Mouse (Mus musculus) liver, adult 2 months (tissue): ENCODE data around the gene Tmem123. TPM values are rescaled to one million over a fixed set of nuclear protein-coding genes. Genes with fewer than 3 reads are reported as not detected.

Experiments
- DNase-seq: peaks from one replicate; pipeline ENCODE4 v3.0.0-alpha.2; 2011; ENCODE audit warnings: low read depth, low spot score; ENCODE audit errors: extremely low read depth
- H3K27ac ChIP-seq: fragments of 200-500 bp; replicated peaks from 2 replicates; pipeline ENCODE4 v1.5.1; 2012; ENCODE audit warnings: low read depth, mild to moderate bottlenecking, control low read depth, inconsistent platforms, low read length; ENCODE audit not compliant: insufficient read depth
- H3K27me3 ChIP-seq: fragments of 200-500 bp; 2 replicates; pipeline ENCODE4 v1.6.1; 2012; ENCODE audit warnings: mild to moderate bottlenecking, moderate library complexity, low read length, inconsistent platforms; ENCODE audit not compliant: control insufficient read depth, insufficient read depth
- H3K36me3 ChIP-seq: fragments of 200-500 bp; 2 replicates; pipeline ENCODE4 v1.6.1; 2012; ENCODE audit warnings: low read length, inconsistent platforms; ENCODE audit not compliant: control insufficient read depth, insufficient read depth
- H3K4me1 ChIP-seq: fragments of 200-500 bp; 2 replicates; pipeline ENCODE4 v1.6.1; 2011; ENCODE audit warnings: low read length; ENCODE audit not compliant: control insufficient read depth, insufficient read depth
- H3K4me3 ChIP-seq: fragments of 200-500 bp; 2 replicates; pipeline ENCODE4 v1.5.1; 2011; ENCODE audit warnings: low read depth, mild to moderate bottlenecking, control low read depth, low read length, moderate library complexity; ENCODE audit not compliant: insufficient read depth
- H3K79me2 ChIP-seq: fragments of 200-500 bp; 2 replicates; pipeline ENCODE4 v1.6.1; 2012; ENCODE audit warnings: inconsistent platforms, mild to moderate bottlenecking, low read length, moderate library complexity; ENCODE audit not compliant: control insufficient read depth, insufficient read depth
- H3K9ac ChIP-seq: fragments of 200-500 bp; 2 replicates; pipeline ENCODE4 v1.6.1; 2012; ENCODE audit warnings: low read depth, mild to moderate bottlenecking, control low read depth, inconsistent platforms, low read length
- CTCF ChIP-seq: fragments of 200-500 bp; IDR thresholded peaks from 2 replicates; pipeline ENCODE4 v1.5.1; 2011; ENCODE audit warnings: low read depth, low read length, control low read depth
- POLR2A ChIP-seq: fragments of 200-500 bp; IDR thresholded peaks from 2 replicates; pipeline ENCODE4 v1.6.1; 2011; ENCODE audit warnings: low read length, control low read depth; ENCODE audit not compliant: insufficient read depth; ENCODE audit errors: extremely low read depth
- WGBS: fragments of 180-500 bp; shearing (Covaris S2); methylation state at CpG from one replicate; pipeline ENCODE4 v1.1.7; 2018; 5-methylcytosine and 5-hydroxymethylcytosine counted together
- polyA plus RNA-seq: library from polyadenylated mRNA; depleted of rRNA; stranded (reverse); fragments of >200 nt; gene quantifications from 2 replicates; pipeline ENCODE4 v1.2.3, GENCODE M21; 2012
- total RNA-seq: library from RNA; depleted of rRNA; stranded (reverse); fragments of >200 nt; gene quantifications from 2 replicates; pipeline ENCODE4 v1.2.3, GENCODE M21; 2014

Tmem123 gene
- total and polyA plus RNA-seq, 2 experiments = 15.8 to 26.9 TPM

DNA sequence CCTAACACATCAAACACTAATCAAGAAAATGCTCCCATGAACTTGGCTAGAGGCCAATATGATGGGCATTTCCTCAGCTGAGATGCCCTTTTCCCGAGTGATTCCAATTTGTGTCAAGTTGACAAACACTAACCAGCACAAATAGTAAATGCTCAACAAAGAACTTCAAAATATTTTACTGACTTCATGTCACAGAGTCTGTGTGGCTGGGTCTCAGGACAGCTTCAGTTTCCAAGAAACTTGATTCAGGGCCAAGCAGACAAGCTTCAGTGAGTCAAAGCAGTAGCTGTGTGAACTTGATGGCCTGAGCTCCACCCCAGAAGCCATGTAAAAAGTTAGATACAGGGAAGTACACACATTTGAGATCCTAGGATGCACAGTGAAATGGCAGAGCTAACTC lies 19.7 kb upstream of the Tmem123 start:
- Histone ChIP-seq H3K4me3 (no peak overlapping the region), H3K79me2 (no peaks in the 10 kb centered on the region), H3K27me3 (no peaks in the 10 kb centered on the region), H3K9ac (no peak overlapping the region), H3K36me3 (no peaks in the 10 kb centered on the region), H3K27ac (no peak overlapping the region), H3K4me1 (no peaks in the 10 kb centered on the region)
- DNase-seq = no peak
- no peak for TF ChIP-seq CTCF
- no peak for TF ChIP-seq POLR2A
- 49% methylated on average over 1 of the region's 1 CpGs for WGBS

DNA sequence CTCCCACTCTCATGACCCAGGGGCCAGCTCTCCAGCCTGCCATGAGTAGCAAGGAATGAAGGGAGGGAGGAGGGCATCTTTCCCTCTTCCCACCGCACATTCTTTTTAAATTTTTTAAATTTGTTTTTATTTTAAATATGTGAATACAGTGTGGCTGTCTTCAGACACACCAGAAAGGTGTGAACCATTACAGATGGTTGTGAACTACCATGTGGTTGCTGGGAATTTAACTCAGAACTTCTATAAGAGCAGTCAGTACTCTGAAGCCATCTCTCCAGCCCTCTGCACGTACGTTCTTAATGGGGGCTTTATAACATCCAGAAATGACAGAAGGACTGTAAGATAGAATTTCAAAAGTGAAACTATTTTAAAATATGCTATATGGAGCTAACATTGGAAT lies 15.0 kb upstream of the Tmem123 start:
- 91% methylated on average over 3 of the region's 3 CpGs for WGBS
- Histone ChIP-seq H3K27me3 (no peaks in the 10 kb centered on the region), H3K27ac (no peak overlapping the region), H3K4me1 (no peaks in the 10 kb centered on the region), H3K9ac (no peak overlapping the region), H3K79me2 (no peaks in the 10 kb centered on the region), H3K36me3 (no peaks in the 10 kb centered on the region), H3K4me3 (no peak overlapping the region)
- TF ChIP-seq POLR2A (no peak), CTCF (no peak)
- no peak for DNase-seq

DNA sequence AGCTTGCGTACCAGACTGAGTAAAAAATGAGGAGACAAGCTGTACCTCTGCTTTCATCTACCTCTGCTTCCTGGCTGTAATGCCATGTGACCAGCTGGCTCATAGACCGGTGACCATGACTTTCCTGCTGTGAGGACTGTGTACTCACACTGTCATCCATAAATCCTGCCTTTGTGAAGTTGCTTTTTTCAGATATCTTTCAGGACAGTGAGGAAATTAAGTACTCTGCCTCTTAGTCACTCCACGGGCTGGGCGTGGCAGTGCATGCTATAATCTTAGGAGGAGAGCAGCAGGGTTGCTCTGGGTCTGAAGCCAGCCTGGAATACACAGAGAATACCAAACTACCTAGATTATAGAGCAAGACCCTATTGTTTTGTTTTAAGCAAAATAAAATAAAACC lies 14.3 kb upstream of the Tmem123 start:
- DNase-seq = no peak
- Histone ChIP-seq H3K27me3 (no peaks in the 10 kb centered on the region), H3K9ac (no peak overlapping the region), H3K79me2 (no peaks in the 10 kb centered on the region), H3K27ac (no peak overlapping the region), H3K36me3 (no peaks in the 10 kb centered on the region), H3K4me3 (no peak overlapping the region), H3K4me1 (no peaks in the 10 kb centered on the region)
- no peak for TF ChIP-seq CTCF
- no peak for TF ChIP-seq POLR2A
- WGBS = 85% methylated on average over 4 of the region's 4 CpGs

DNA sequence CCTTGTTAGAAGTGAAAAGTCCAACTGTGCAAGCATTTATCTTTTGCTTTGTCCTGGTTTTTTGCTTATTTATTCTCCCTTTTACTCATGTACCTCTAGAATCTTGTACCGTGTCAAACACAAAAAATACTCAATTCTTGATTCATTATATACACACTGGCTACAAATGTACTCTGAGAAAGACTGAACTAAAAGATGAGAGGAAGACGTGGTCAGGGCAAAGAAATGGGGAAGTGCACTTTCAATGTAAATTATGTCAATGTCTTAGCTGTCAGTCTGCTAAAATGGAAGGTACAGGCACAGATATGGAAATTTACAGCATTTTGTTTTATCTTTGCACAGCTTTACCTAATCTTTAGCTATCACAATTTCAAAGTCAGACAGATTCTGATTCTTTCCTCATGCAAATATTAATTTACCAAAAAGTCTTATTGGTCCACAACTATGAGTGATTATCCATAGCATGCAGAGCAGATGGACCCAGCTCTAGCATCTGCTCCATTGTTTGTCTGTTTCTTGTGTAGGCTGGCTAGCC lies 7.9 kb upstream of the Tmem123 start:
- Histone ChIP-seq H3K36me3 (no peaks in the 10 kb centered on the region), H3K27me3 (no peaks in the 10 kb centered on the region), H3K9ac (no peak overlapping the region), H3K4me1 (no peaks in the 10 kb centered on the region), H3K27ac (no peak overlapping the region), H3K4me3 (no peak overlapping the region), H3K79me2 (no peaks in the 10 kb centered on the region)
- TF ChIP-seq CTCF (no peak), POLR2A (no peak)
- DNase-seq = no peak
- 82% methylated on average over 2 of the region's 2 CpGs for WGBS

DNA sequence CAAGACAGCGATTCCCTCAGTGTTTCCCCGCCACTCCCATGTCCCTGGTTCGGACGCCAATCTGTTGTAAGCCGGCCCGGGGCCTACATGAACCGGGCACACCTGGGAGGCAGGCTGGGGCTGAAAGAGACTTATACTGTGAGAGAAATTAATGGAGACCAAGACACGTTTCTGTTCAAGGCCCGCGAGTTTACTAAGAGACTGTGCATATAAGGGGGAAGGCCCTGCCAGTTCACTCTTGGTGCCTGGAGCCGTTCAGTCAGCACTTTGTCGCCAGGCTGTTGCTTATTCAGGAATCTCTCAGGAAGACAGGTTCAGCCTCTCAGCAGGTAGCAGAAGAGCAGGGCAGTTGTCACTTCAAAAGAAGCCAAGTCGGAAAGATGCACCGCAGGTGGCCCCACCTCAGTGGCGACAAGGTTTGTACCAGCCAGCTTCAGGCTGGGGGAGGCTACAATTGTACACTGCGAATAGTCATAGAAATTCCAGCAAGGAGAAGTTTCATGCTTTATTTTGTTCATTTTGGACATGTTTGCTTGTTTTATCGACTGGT lies 1.9 kb upstream of the Tmem123 start:
- Histone ChIP-seq H3K27ac (no peak overlapping the region), H3K4me1 (peaks cover 6% of the 10 kb centered on the region), H3K9ac (no peak overlapping the region), H3K79me2 (no peaks in the 10 kb centered on the region), H3K36me3 (no peaks in the 10 kb centered on the region), H3K27me3 (no peaks in the 10 kb centered on the region), H3K4me3 (no peak overlapping the region)
- no peak for DNase-seq
- TF ChIP-seq POLR2A = no peak
- TF ChIP-seq CTCF = no peak
- WGBS = 80% methylated on average over 17 of the region's 17 CpGs

DNA sequence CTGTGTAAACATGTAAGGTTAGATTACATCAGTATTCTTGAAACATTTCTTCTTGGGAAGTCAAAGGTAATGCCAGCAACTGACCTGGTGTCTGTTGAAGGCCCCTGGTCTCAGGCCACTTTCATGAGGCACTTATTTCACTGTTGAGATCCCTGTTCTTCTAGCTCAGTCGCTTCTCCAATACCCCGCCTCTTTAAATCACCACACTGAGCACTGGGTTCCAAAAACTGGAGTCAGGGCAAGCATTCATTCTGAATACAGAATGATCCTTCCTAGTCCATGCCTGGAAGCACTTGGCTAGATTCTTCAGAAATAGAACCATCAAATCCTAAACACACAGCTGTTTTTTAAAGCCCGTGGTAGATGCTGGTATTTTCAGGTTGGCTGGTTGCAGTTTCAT lies 1.1 kb upstream of the Tmem123 start:
- no peak for DNase-seq
- no peak overlapping the region for H3K9ac ChIP-seq
- TF ChIP-seq CTCF = no peak
- TF ChIP-seq POLR2A = no peak
- H3K4me3 ChIP-seq = no peak overlapping the region
- H3K36me3 ChIP-seq = no peaks in the 10 kb centered on the region
- no peak overlapping the region for H3K27ac ChIP-seq
- WGBS = 93% methylated on average over 3 of the region's 3 CpGs
- no peaks in the 10 kb centered on the region for H3K27me3 ChIP-seq
- peaks cover 5% of the 10 kb centered on the region; the same call in 1 of the 2 replicates for H3K79me2 ChIP-seq
- peaks cover 7% of the 10 kb centered on the region for H3K4me1 ChIP-seq
